Mouse (Mus musculus) intestine, embryonic 14.5 days (tissue): ENCODE data around the gene Prdm16. TPM values are rescaled to one million over a fixed set of nuclear protein-coding genes. Genes with fewer than 3 reads are reported as not detected.
A peak's percentile ranks its signal among the peaks of the same experiment; 100 is the strongest.

Source experiments
- ATAC-seq: fragments of 200-750 bp; cut with Nextera tagmentation; replicated peaks from 2 replicates; pipeline ENCODE4 v1.8.0; 2017; ENCODE audit warnings: low read depth, moderate number of reproducible peaks, moderate TSS enrichment, moderate library complexity; ENCODE audit not compliant: low FRiP score, low TSS enrichment
- DNase-seq: peaks from one replicate; pipeline ENCODE4 v3.0.0-alpha.2; 2018; ENCODE audit warnings: low spot score
- H3K27ac ChIP-seq: fragments of 300-500 bp; sonication (generic); 2 replicates; pipeline ENCODE4 v1.5.1; 2014; ENCODE audit warnings: low read depth, mild to moderate bottlenecking, control low read depth
- H3K27me3 ChIP-seq: fragments of 300-500 bp; sonication (generic); replicated peaks from 2 replicates; pipeline ENCODE4 v1.6.1; 2014; ENCODE audit warnings: low read length, control low read depth; ENCODE audit not compliant: control insufficient read depth, insufficient read depth
- H3K36me3 ChIP-seq: fragments of 300-500 bp; sonication (generic); 2 replicates; pipeline ENCODE4 v1.6.1; 2014; ENCODE audit warnings: low read length, control low read depth; ENCODE audit not compliant: control insufficient read depth, insufficient read depth
- H3K4me1 ChIP-seq: fragments of 300-500 bp; sonication (generic); replicated peaks from 2 replicates; pipeline ENCODE4 v1.6.1; 2014; ENCODE audit warnings: low read length, control low read depth, mixed read lengths; ENCODE audit not compliant: control insufficient read depth, insufficient read depth
- H3K4me2 ChIP-seq: fragments of 300-500 bp; sonication (generic); 2 replicates; pipeline ENCODE4 v1.6.1; 2014; ENCODE audit warnings: low read length
- H3K4me3 ChIP-seq: fragments of 300-500 bp; sonication (generic); 2 replicates; pipeline ENCODE4 v1.5.1; 2014; ENCODE audit warnings: low read depth, low read length, control low read depth, mixed read lengths
- H3K9ac ChIP-seq: fragments of 300-500 bp; sonication (generic); 2 replicates; pipeline ENCODE4 v1.6.1; 2014; ENCODE audit warnings: mild to moderate bottlenecking, low read length
- H3K9me3 ChIP-seq: fragments of 300-500 bp; sonication (generic); 2 replicates; pipeline ENCODE4 v1.6.1; 2016; ENCODE audit warnings: low read length, control low read depth; ENCODE audit not compliant: control insufficient read depth
- WGBS: fragments of 180-500 bp; shearing (Covaris S2); extraction: QIAGEN DNeasy Blood & Tissue Kit; methylation state at CpG from one replicate; pipeline ENCODE4 v1.1.7; 2014; 5-methylcytosine and 5-hydroxymethylcytosine counted together
- polyA plus RNA-seq: library from polyadenylated mRNA; unstranded; fragments of >200 nt; fragmentation: Nextera tagmentation; extraction: Ambion mirVana; gene quantifications from 2 replicates; pipeline ENCODE4 v1.2.1, GENCODE M21; 2014

The Prdm16 gene
- polyA plus RNA-seq, 1 experiment from 2014 or later = 19.7 TPM

- peaks cover 18% of the 10 kb centered on the region for H3K4me1 ChIP-seq
- H3K4me2 ChIP-seq = peak overlapping the region; percentile 87
- DNase-seq (peak; percentile 87), ATAC-seq (peak; percentile 36)
- H3K4me3 ChIP-seq = peak overlapping the region; percentile 58
- peak overlapping the region; percentile 73 for H3K27ac ChIP-seq
- peaks cover 86% of the 10 kb centered on the region for H3K27me3 ChIP-seq
- peak overlapping the region; percentile 60 for H3K9ac ChIP-seq
- under 1% methylated on average over 25 of the region's 30 CpGs for WGBS
- H3K36me3 ChIP-seq = no peaks in the 10 kb centered on the region
- H3K9me3 ChIP-seq = no peaks in the 10 kb centered on the region
These were observed 630 bp downstream of the Prdm16 start for GRCm38 (mm10) chr4:154636053-154636433.

GRCm38 (mm10) chr4:154635241-154636052, 1.2 kb downstream of the Prdm16 start:
- peak overlapping the region; percentile 87 for H3K4me2 ChIP-seq
- H3K27ac ChIP-seq = peak overlapping the region; percentile 73
- peak overlapping the region; percentile 58 for H3K4me3 ChIP-seq
- peak overlapping the region; percentile 60 for H3K9ac ChIP-seq
- H3K27me3 ChIP-seq = peaks cover 88% of the 10 kb centered on the region
- no peaks in the 10 kb centered on the region for H3K36me3 ChIP-seq
- peaks cover 18% of the 10 kb centered on the region for H3K4me1 ChIP-seq
- H3K9me3 ChIP-seq = no peaks in the 10 kb centered on the region
- ATAC-seq = peak; percentile 25
- 1% methylated on average over 78 of the region's 94 CpGs for WGBS
- DNase-seq = peak; percentile 89

- Histone ChIP-seq H3K4me1 (peaks cover 18% of the 10 kb centered on the region), H3K27me3 (peaks cover 86% of the 10 kb centered on the region), H3K9ac (peak overlapping the region; percentile 60), H3K27ac (no peak overlapping the region), H3K4me2 (peak overlapping the region; percentile 87), H3K36me3 (no peaks in the 10 kb centered on the region), H3K4me3 (peak overlapping the region; percentile 58), H3K9me3 (no peaks in the 10 kb centered on the region)
- WGBS = 14% methylated on average over 44 of the region's 44 CpGs
- DNase-seq (peak; percentile 80), ATAC-seq (no peak)
These were observed 2.0 kb downstream of the Prdm16 start for GRCm38 (mm10) chr4:154634470-154635240.

GRCm38 (mm10) chr4:154634001-154634400, 2.7 kb downstream of the Prdm16 start:
- 44% methylated on average over 3 of the region's 3 CpGs for WGBS
- H3K9me3 ChIP-seq = no peaks in the 10 kb centered on the region

GRCm38 (mm10) chr4:154632800-154633764, 3.6 kb downstream of the Prdm16 start:
- Histone ChIP-seq H3K4me3 (no peak overlapping the region), H3K36me3 (no peaks in the 10 kb centered on the region), H3K4me1 (peaks cover 18% of the 10 kb centered on the region), H3K9ac (no peak overlapping the region), H3K27me3 (peaks cover 76% of the 10 kb centered on the region), H3K4me2 (peak overlapping the region; percentile 87; the same call in 1 of the 2 replicates), H3K27ac (no peak overlapping the region), H3K9me3 (no peaks in the 10 kb centered on the region)
- ATAC-seq (no peak), DNase-seq (peak; percentile 63)
- WGBS = 40% methylated on average over 14 of the region's 14 CpGs

More at GRCm38 (mm10) chr4:154634001-154634400, 2.7 kb downstream of the Prdm16 start:
- Histone ChIP-seq H3K4me2 (peak overlapping the region; percentile 87), H3K36me3 (no peaks in the 10 kb centered on the region), H3K4me1 (peaks cover 18% of the 10 kb centered on the region), H3K9ac (0 out of 2 replicates have a peak overlapping the region, but pooled peaks have one; percentile 13), H3K4me3 (peak overlapping the region; percentile 58; the same call in 1 of the 2 replicates), H3K27ac (no peak overlapping the region), H3K27me3 (peaks cover 83% of the 10 kb centered on the region)
- DNase-seq (peak; percentile 69), ATAC-seq (no peak)

GRCm38 (mm10) chr4:154630763-154631162, 5.9 kb downstream of the Prdm16 start:
- H3K9me3 ChIP-seq = no peaks in the 10 kb centered on the region
- H3K4me2 ChIP-seq = no peak overlapping the region
- H3K4me1 ChIP-seq = peaks cover 10% of the 10 kb centered on the region; the same call in 1 of the 2 replicates
- H3K36me3 ChIP-seq = no peaks in the 10 kb centered on the region
- no peak overlapping the region for H3K9ac ChIP-seq
- ATAC-seq = no peak
- peaks cover 61% of the 10 kb centered on the region for H3K27me3 ChIP-seq
- no peak overlapping the region for H3K4me3 ChIP-seq
- no peak overlapping the region for H3K27ac ChIP-seq
- DNase-seq = no peak
- 41% methylated on average over 3 of the region's 3 CpGs for WGBS

GRCm38 (mm10) chr4:154627419-154628142, 9.1 kb downstream of the Prdm16 start:
- H3K4me2 ChIP-seq = no peak overlapping the region
- H3K27me3 ChIP-seq = peaks cover 30% of the 10 kb centered on the region
- DNase-seq (no peak), ATAC-seq (no peak)
- H3K9ac ChIP-seq = no peak overlapping the region
- no peak overlapping the region for H3K4me3 ChIP-seq
- no peaks in the 10 kb centered on the region for H3K4me1 ChIP-seq
- WGBS = 76% methylated on average over 5 of the region's 5 CpGs
- H3K36me3 ChIP-seq = no peaks in the 10 kb centered on the region
- H3K9me3 ChIP-seq = no peaks in the 10 kb centered on the region
- H3K27ac ChIP-seq = no peak overlapping the region
